Mouse (Mus musculus) spleen, postnatal 36 days (tissue): Measurements from ENCODE around the gene 1810037I17Rik.
"Not testable (repeated sequence)": the region's sequence is repeated elsewhere in the genome, so short reads cannot be mapped to it uniquely, and the experiment has no call there.

ENCODE experiments used
- DNase-seq, 2 experiments: peaks; one replicate each; pipeline ENCODE4 v3.0.0; 2022; ENCODE audit warnings: low spot score in 2 of 2, mixed read lengths in 1 of 2

The 1810037I17Rik gene

DNA sequence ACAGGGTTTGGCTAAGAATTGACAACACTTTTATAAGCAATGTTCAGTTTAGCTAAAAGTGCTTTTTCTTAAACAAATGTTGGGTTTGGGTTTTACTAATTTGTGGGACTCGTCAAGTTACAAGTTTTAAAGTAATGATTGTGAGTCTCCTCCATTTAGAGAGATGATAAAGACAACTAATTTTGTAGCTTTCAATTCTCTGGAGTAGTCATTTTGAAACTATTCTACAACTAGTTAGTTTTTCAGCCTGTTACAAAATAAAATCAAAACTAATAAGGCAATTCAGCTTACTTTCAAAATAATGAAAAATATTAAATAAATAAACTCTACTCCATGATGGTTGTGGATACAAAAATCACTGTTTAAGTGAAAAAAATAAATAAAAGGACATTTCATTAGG is 8.5 kb downstream of the 1810037I17Rik start:
- no peak for DNase-seq

DNA sequence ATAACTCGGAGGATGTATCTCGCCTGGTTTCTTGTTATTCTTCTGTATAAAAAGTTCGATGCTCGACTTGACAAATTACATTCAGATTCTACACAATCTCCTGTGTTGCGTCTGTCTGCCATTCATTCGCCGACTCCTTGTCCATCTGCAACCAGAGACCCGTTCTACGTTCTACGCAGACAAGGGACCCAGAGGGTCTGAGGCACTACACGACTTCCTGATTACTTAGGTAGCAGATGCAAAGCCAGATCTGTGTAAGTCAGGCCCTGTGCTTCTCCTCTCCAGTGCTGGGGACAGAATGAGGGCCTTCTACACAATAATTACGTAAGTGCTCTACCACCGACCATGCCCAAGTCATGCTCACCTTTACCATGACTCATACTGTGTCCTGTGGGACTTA is 13.2 kb downstream of the 1810037I17Rik start:
- DNase-seq, result not testable (repeated sequence)

DNA sequence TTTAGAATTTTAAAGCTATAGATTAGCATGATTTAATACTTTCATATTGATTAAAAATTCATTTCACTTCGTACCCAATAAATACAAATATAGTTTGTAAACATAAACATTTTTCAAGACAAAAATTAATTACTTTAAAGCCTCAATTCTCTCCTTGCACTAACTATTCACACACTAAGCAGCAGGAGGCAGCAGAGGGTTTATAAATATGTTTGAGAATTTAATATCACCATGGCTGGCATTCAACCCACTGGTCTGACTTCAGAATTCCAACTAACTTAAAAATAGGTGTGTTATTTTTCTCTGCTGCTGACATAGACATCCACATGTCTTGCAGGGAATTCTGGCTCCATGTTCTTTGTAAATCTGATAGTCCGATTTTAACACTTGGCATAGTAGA is 15.2 kb downstream of the 1810037I17Rik start:
- peak in 1 of 2 experiments; percentile 24 for DNase-seq

DNA sequence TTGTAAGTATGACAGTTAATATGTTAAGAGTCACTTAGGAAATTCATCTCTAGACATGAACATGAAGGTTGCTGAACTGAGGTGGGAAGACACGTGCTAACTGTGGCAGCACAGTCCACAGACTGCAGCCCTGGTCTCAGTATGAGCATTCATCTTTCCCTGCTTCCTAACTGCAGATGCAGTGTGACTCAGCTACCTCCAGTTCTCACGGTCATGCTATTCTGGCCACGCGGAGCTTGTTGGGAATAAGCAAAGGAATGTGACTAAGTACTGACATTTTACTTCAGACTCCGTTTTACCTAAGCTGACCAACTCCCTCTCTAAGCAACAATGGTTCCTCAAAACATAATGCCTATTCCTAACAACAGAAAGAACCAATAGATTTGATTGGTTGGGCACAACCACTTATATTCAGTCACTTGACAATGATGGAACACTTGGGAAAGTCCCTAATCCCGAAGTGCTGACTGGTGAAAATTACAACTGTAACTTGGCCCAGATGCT is 19.4 kb downstream of the 1810037I17Rik start:
- DNase-seq, result no peak

DNA sequence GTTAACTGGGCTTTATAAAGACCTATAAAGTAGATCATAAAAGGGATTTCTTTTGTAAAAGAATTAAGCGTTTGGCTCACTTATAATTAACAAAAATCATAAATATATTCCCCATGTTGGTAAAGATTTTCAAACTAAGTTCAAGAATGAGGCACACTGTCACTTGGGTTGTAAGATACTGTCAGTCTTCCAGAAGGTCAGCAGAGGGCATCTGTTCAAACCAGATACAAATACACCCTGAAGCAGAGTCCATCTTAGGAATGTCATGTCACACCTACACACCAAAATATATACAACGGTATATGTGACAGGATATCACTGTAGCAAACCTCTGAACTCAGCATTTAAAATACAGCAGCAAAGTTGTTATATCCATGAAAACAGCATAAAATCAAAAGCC is 26.1 kb downstream of the 1810037I17Rik start:
- no peak for DNase-seq

DNA sequence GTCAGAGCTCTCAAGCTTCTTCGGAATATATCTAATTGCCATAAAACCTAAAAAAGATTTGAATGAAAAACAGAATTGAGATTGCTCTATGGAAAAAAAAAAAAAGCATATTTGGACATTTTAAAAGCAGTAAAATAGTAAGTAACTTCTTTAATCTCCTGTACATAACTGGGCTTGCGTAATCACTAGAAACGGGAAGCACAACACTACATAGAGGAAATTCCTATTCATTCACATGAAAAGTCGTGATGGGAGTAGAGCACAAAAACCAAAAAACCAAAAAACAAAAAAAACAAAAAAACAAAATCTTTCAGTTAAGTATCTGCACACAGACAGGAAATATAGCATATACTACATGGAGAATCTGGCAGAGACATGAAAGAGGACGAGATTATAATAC is 40.3 kb downstream of the 1810037I17Rik start:
- no peak for DNase-seq

DNA sequence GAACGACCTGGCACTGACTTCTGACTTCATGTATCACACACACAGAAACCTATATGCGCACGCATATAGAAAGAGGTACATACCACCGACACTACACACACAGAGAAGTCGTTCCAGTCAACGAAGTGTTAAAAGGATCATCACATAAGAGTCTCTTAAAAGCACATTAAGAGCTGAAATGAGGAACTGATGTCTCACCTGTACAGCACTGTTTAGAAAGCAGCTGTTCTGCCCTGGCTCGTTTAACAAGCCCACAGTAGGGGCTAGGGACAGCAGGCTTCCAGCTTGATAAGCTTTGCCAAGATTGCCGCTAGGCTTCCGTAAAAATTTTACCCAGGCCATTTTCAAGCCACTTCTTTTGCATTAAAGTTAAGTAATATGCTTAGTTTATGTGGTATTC is 44.4 kb downstream of the 1810037I17Rik start:
- no peak for DNase-seq

DNA sequence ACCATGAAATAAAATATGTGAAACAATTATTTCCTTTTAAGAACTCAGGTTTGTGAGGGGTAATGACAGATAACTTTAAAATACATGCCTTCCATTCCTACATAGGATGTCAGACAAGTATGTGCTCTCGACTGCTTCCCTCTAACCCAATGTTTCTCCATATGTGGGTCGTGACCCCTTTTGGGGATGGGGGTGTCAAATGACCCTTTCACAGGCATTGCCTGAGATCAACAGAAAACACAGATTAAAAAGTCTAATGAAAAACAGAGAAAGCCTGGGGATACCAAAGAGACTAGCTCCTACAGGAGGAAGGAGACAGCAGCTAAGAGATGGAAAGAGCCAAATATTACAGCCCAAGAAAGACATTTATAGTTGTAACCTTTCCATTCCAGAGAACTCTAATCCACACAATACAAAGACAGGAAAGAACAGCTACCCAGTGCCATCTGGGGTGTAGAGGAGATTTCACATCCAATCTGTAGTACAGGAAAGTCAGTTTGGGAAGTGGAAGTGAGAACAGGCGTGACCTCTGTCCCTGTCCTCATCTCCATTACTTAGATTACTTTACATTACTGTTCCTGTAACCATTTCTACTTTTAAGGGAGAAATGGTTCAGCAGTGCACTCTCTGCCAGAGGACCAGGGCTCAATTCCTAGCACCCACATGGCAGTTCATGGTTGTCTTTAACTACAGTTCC is 48.3 kb downstream of the 1810037I17Rik start:
- DNase-seq, result no peak

DNA sequence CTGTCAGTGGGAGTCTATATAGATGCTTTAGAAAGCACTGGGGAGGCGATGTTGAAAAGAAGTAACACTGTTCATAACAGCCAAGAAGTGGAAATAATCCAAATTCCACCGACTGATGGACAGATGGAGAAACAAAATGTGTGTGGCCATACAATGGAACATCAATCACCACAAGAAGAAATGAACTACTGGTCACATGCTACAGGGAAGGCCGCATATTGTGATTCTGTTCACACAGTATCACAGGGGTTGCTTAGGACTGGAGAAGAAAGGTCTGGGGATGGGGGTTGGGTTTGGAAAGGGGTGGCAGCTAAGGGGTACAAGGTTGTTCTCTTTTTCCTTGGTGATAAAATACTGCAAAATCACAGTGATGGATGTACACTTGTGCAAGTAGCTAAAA is 50.8 kb downstream of the 1810037I17Rik start:
- no peak for DNase-seq

DNA sequence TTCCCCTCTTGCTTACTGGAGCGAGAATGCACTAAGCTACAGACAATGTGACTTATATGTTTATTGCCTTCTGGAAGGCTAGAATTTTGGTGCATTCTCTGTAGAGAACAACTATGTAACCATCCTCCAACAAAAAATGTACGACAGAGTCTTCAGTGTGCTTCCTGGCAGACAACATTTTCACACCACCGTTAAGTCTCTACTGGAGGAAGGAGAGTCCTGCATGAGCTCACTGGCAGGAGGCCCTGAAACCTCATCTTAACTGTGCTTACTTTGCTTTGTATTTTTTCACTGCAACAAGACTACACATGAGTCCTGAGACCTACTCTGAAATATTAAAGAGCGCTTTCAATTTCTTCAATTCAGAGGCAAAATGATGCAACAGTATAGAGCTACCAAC is 51.4 kb downstream of the 1810037I17Rik start:
- no peak for DNase-seq
